Mouse (Mus musculus): ENCODE data around the gene A830005F24Rik. TPM values are rescaled to one million over a fixed set of nuclear protein-coding genes. Genes with fewer than 3 reads are reported as not detected.
A peak's percentile ranks its signal among the peaks of the same experiment; 100 is the strongest.

A830005F24Rik gene
- total RNA-seq, 1 experiment: 0.27 TPM

DNA sequence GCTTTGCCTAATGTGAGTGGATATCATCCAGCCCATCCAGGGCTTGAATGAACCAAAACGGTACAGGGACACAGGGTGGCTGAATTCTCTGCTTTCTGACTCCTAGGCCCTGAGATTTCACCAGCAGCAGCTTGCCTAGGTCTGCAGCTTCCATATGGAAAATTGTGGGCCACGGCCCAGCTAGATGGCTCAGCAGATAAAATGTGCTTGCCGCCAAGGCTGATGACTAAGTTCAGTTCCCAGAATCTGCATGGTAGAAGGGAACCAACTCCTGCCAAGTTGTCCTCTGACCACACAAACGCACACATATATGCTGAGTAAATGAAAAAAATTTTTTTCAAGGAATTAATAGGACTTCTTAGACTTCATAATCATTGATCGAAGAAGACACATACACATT lies 34.9 kb downstream of the A830005F24Rik start:
- TF ChIP-seq ZC3H11A (IDR thresholded peaks at IDR 0.05; ENCODE audit: borderline replicate concordance, low read depth, low read length) (no peak), CHD2 (IDR thresholded peaks at IDR 0.05; ENCODE audit: low read depth, low read length) (no peak), ZNF384 (IDR thresholded peaks at IDR 0.05; ENCODE audit: low read depth, low read length) (no peak), MAFK (IDR thresholded peaks at IDR 0.05; ENCODE audit: insufficient read depth, low read depth, low read length) (no peak), HCFC1 (IDR thresholded peaks at IDR 0.05; ENCODE audit: borderline replicate concordance, insufficient read depth, low read length) (no peak)
- Histone ChIP-seq H3K4me3 (ENCODE audit: insufficient read depth in 1 of 2, low read depth in 1 of 2, low read length in 2 of 2, poor library complexity in 1 of 2, severe bottlenecking in 1 of 2) (no peak overlapping the region), H3K27ac (ENCODE audit: insufficient read depth, low read depth, low read length, poor library complexity, severe bottlenecking) (no peak overlapping the region), H3K36me3 (ENCODE audit: control insufficient read depth, insufficient read depth, low read length, poor library complexity, severe bottlenecking) (no peaks in the 10 kb centered on the region), H3K4me1 (ENCODE audit: control insufficient read depth in 2 of 2, insufficient read depth in 2 of 2, low read length in 2 of 2, poor library complexity in 1 of 2) (peaks cover 3% of the 10 kb centered on the region in 2 experiments; a peak in 2 of 4 replicates), H3K9me3 (ENCODE audit: control insufficient read depth, insufficient read depth, low read depth, low read length) (no peaks in the 10 kb centered on the region), H3K9ac (ENCODE audit: insufficient read depth, low read depth, low read length, poor library complexity, severe bottlenecking) (no peak overlapping the region)
- in situ Hi-C loops (cut with MboI; ENCODE audit: low sequenced_read_pairs in 2 of 2, unreplicated experiment in 2 of 2): no loop called here
- DNase-seq (ENCODE audit: low read depth, low spot score): no peak

DNA sequence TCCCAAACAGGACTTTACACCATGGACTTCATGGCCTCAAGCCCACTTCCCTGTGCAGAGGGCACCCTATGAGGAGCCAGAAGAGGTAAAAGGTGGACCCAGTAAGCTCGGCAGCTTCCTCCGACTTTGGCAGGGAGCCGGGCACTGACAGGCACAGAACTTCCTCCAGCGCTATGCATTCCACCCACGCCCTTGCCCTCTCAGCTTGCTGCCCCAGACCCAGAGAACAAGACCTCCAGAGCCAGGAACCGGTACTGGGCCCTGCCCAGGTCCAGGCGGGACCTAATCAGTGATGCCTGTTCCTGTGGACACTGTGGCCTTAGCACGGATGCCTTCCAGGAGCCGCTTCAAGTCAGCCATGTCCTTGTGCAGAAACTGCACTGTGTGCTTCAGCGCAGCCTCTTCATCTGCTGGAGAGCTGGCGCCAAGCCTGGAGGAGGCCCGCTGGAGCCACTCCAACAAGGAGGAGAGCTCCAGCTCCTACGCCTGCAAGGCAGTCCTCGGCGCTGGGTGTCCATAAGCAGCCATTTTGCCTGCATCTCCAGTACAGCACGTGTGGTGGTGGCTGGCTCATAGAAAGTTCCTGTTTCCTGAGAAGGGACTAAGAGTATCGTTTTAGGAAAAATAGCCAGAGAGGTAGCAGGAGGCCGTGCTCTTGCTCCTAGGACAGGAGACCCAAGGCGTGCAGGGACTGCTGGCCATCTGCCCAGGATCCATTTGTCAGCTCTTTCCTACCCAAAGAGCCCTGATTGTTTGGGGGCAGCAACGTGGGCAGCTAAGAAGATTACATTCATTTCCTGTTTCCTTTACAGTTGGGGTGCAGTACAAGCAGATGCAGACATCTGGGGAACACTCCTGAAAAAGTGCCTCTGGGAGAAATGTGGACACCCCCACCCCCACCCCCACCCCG lies 39.1 kb downstream of the A830005F24Rik start:
- no peak for DNase-seq (ENCODE audit: low read depth, low spot score)

DNA sequence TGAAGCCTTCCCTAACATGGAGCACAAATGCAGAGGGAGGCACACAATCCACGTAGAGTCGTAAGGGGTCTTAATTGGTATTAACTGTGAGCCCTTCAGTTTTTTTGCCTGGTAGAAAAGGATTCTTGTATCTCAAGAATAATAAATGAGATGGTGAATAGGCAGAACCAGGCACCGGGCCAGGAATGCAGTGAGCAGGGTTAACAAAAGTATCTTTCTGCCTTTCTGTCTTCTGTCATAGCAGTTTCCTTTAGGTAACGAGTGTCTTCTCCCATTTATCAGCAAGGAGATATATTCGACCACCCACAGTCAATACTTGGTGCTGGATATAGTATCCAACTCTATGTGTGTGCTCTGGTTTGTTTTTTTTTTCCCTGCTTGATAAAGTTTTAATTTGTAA lies 40.1 kb downstream of the A830005F24Rik start:
- Histone ChIP-seq H3K27ac (ENCODE audit: insufficient read depth, low read depth, low read length, poor library complexity, severe bottlenecking) (no peak overlapping the region), H3K36me3 (ENCODE audit: control insufficient read depth, insufficient read depth, low read length, poor library complexity, severe bottlenecking) (no peaks in the 10 kb centered on the region), H3K4me1 (ENCODE audit: control insufficient read depth in 2 of 2, insufficient read depth in 2 of 2, low read length in 2 of 2, poor library complexity in 1 of 2) (peaks cover 0 to 5% of the 10 kb centered on the region in 2 experiments; a peak in 1 of 4 replicates), H3K9me3 (ENCODE audit: control insufficient read depth, insufficient read depth, low read depth, low read length) (no peaks in the 10 kb centered on the region), H3K9ac (ENCODE audit: insufficient read depth, low read depth, low read length, poor library complexity, severe bottlenecking) (no peak overlapping the region), H3K4me3 (ENCODE audit: insufficient read depth in 1 of 2, low read depth in 1 of 2, low read length in 2 of 2, poor library complexity in 1 of 2, severe bottlenecking in 1 of 2) (no peak overlapping the region)
- TF ChIP-seq MAFK (IDR thresholded peaks at IDR 0.05; ENCODE audit: insufficient read depth, low read depth, low read length): no peak
- TF ChIP-seq ZNF384 (IDR thresholded peaks at IDR 0.05; ENCODE audit: low read depth, low read length): no peak
- no peak for TF ChIP-seq ZC3H11A (IDR thresholded peaks at IDR 0.05; ENCODE audit: borderline replicate concordance, low read depth, low read length)
- TF ChIP-seq CHD2 (IDR thresholded peaks at IDR 0.05; ENCODE audit: low read depth, low read length): no peak
- no peak for TF ChIP-seq HCFC1 (IDR thresholded peaks at IDR 0.05; ENCODE audit: borderline replicate concordance, insufficient read depth, low read length)
- no peak for DNase-seq (ENCODE audit: low read depth, low spot score)
- in situ Hi-C loops (cut with MboI; ENCODE audit: low sequenced_read_pairs in 2 of 2, unreplicated experiment in 2 of 2): no loop called here

More for the DNA sequence above, 39.1 kb downstream of the A830005F24Rik start:
- Histone ChIP-seq H3K9ac (ENCODE audit: insufficient read depth, low read depth, low read length, poor library complexity, severe bottlenecking) (peak overlapping the region; percentile 25), H3K9me3 (ENCODE audit: control insufficient read depth, insufficient read depth, low read depth, low read length) (no peaks in the 10 kb centered on the region), H3K4me3 (ENCODE audit: insufficient read depth in 1 of 2, low read depth in 1 of 2, low read length in 2 of 2, poor library complexity in 1 of 2, severe bottlenecking in 1 of 2) (peak overlapping the region; percentile 53 to 55; a peak in 3 of 4 replicates), H3K4me1 (ENCODE audit: control insufficient read depth in 2 of 2, insufficient read depth in 2 of 2, low read length in 2 of 2, poor library complexity in 1 of 2) (peaks cover 0 to 5% of the 10 kb centered on the region in 2 experiments; a peak in 1 of 4 replicates), H3K36me3 (ENCODE audit: control insufficient read depth, insufficient read depth, low read length, poor library complexity, severe bottlenecking) (no peaks in the 10 kb centered on the region), H3K27ac (ENCODE audit: insufficient read depth, low read depth, low read length, poor library complexity, severe bottlenecking) (no peak overlapping the region)
- no peak for TF ChIP-seq CHD2 (IDR thresholded peaks at IDR 0.05; ENCODE audit: low read depth, low read length)
- no peak for TF ChIP-seq HCFC1 (IDR thresholded peaks at IDR 0.05; ENCODE audit: borderline replicate concordance, insufficient read depth, low read length)
- TF ChIP-seq ZNF384 (IDR thresholded peaks at IDR 0.05; ENCODE audit: low read depth, low read length): no peak
- TF ChIP-seq ZC3H11A (IDR thresholded peaks at IDR 0.05; ENCODE audit: borderline replicate concordance, low read depth, low read length): no peak
- no peak for TF ChIP-seq MAFK (IDR thresholded peaks at IDR 0.05; ENCODE audit: insufficient read depth, low read depth, low read length)
- in situ Hi-C loops (cut with MboI; ENCODE audit: low sequenced_read_pairs in 2 of 2, unreplicated experiment in 2 of 2): no loop called here

DNA sequence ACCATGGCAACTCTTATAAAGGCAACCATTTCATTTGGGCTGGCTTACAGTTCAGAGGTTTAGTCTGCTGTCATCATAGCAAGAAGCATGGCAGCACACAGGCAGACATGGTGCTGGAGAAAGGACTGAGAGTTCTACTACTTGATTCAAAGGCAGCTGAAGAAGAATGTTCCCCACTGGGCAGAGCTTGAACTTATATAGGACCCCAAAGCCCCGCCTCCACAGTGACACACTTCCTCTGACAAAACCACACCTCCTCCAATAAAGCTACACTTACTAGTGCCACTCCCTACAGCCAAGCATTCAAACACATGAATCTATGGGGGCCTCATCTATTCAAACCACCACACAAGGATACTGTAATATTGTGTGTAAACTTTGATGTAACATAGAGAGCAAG lies 41.2 kb downstream of the A830005F24Rik start:
- H3K36me3 ChIP-seq (ENCODE audit: control insufficient read depth, insufficient read depth, low read length, poor library complexity, severe bottlenecking): no peaks in the 10 kb centered on the region
- no peaks in the 10 kb centered on the region for H3K9me3 ChIP-seq (ENCODE audit: control insufficient read depth, insufficient read depth, low read depth, low read length)
- TF ChIP-seq CHD2 (IDR thresholded peaks at IDR 0.05; ENCODE audit: low read depth, low read length): no peak
- no peak for TF ChIP-seq ZC3H11A (IDR thresholded peaks at IDR 0.05; ENCODE audit: borderline replicate concordance, low read depth, low read length)
- no peak for TF ChIP-seq HCFC1 (IDR thresholded peaks at IDR 0.05; ENCODE audit: borderline replicate concordance, insufficient read depth, low read length)
- TF ChIP-seq ZNF384 (IDR thresholded peaks at IDR 0.05; ENCODE audit: low read depth, low read length): no peak
- TF ChIP-seq MAFK (IDR thresholded peaks at IDR 0.05; ENCODE audit: insufficient read depth, low read depth, low read length): no peak
- H3K4me1 ChIP-seq (ENCODE audit: control insufficient read depth in 2 of 2, insufficient read depth in 2 of 2, low read length in 2 of 2, poor library complexity in 1 of 2): peaks cover 0 to 5% of the 10 kb centered on the region in 2 experiments; a peak in 1 of 4 replicates
- in situ Hi-C loops (cut with MboI; ENCODE audit: low sequenced_read_pairs in 2 of 2, unreplicated experiment in 2 of 2): no loop called here
- no peak for DNase-seq (ENCODE audit: low read depth, low spot score)
- H3K9ac ChIP-seq (ENCODE audit: insufficient read depth, low read depth, low read length, poor library complexity, severe bottlenecking): no peak overlapping the region
- H3K27ac ChIP-seq (ENCODE audit: insufficient read depth, low read depth, low read length, poor library complexity, severe bottlenecking): no peak overlapping the region
- H3K4me3 ChIP-seq (ENCODE audit: insufficient read depth in 1 of 2, low read depth in 1 of 2, low read length in 2 of 2, poor library complexity in 1 of 2, severe bottlenecking in 1 of 2): no peak overlapping the region
